Mouse (Mus musculus): ENCODE results near the gene Rac2.

DNA sequence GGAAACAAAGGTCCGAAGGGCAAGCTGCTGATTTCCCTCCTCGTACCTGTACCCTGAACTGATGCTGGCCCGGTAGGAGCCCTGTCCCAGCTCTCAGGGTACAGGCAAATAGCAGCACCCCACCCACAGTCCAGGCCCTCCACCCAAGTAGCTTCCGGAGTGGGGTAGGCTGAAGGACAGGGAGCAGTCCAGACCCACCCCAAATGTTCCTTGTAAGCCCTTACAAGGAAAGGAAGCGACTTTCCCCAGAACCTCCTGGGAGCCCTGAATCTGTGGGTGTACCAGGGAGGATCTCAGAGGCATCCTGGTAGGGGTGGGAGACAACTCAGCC, 348 bp downstream of the Rac2 start:
- TF ChIP-seq CTCF (IDR thresholded peaks at IDR 0.05; ENCODE audit: low read depth, low read length) (no peak), POLR2A (IDR thresholded peaks at IDR 0.05; ENCODE audit: borderline replicate concordance, low read depth, low read length) (no peak)

All from bone marrow macrophage, adult 2 months (primary cell).